Mouse (Mus musculus): Measurements from ENCODE around the gene Nanos3. TPM values are rescaled to one million over a fixed set of nuclear protein-coding genes. Genes with fewer than 3 reads are reported as not detected.

Gene Nanos3
- polyA plus RNA-seq, 1 experiment = 1.1 TPM

DNA sequence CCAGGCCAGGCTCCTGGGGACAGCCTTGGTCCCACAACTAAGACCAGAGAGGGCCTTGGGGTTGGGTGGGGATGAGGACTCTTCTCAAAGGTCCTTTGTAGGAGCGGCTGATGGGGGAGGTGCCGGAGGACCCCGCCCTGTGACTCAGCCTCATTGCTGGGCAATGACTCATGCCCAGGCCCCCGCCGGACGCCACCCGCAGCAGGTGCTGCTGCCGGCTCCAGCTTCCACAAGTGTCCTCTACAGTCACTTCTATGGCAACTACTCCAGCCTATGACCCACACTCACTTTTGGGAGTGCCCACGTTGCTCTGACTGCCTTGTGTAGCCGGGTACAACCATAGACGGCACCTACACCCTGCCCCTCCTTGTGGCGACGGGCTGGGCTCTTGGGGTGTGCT is 7.0 kb upstream of the Nanos3 start:
- Histone ChIP-seq H3ac (ENCODE audit: control insufficient read depth, insufficient read length, low read depth) (peak overlapping the region; percentile 22), H3K4me3 (ENCODE audit: insufficient read depth, poor library complexity, severe bottlenecking) (peak overlapping the region; percentile 7), H3K79me2 (ENCODE audit: control insufficient read depth, insufficient read depth) (no peaks in the 10 kb centered on the region), H3K36me3 (ENCODE audit: control insufficient read depth, insufficient read depth) (no peaks in the 10 kb centered on the region), H3K79me3 (ENCODE audit: low read depth) (peaks cover 1% of the 10 kb centered on the region), H3K27me3 (ENCODE audit: control insufficient read depth, insufficient read depth, insufficient read length) (no peaks in the 10 kb centered on the region)
- no peak for TF ChIP-seq CTCF (IDR thresholded peaks at IDR 0.05; ENCODE audit: control insufficient read depth, insufficient read depth, insufficient read length)
- peak; percentile 97 for TF ChIP-seq MYOD1 (IDR thresholded peaks at IDR 0.05; ENCODE audit: control insufficient read depth, insufficient read length, low read depth)
- TF ChIP-seq FOSL1 (IDR thresholded peaks at IDR 0.05; ENCODE audit: insufficient read depth, low read length, poor library complexity, severe bottlenecking) = peak; percentile 97

DNA sequence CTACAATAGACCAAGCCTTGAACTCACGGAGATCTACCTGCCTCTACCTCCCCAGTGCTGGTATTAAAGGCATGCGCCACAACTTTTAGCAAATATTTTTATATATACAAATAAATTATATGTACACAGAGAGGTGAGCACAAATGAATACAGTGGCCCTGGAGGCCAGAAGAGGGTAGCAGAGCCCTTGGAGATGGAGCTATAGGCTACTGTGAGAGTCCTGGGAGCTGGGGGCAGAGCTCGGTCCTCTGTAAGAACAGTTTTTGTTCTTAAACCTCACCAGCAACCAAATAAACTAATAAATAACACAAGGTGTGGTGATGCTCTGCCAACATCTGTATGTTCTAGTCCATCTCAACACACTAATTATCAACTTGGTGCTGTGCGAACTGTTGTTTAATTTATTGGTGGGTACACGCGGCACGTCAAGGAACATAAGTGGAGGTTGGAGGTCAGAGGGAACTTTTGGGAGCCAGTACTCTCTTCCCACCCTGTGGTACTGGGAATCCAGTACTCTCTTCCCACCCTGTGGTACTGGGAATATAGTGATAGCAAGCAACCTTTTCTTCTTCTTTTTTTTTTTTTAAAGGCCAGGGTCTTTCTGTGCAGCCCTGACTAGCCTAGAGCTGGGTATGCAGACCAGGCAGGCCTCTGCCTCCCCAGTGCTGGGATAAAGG is 5.3 kb upstream of the Nanos3 start:
- Histone ChIP-seq H3K4me3 (ENCODE audit: insufficient read depth, poor library complexity, severe bottlenecking) (no peak overlapping the region), H3K79me2 (ENCODE audit: control insufficient read depth, insufficient read depth) (no peaks in the 10 kb centered on the region), H3K27me3 (ENCODE audit: control insufficient read depth, insufficient read depth, insufficient read length) (no peaks in the 10 kb centered on the region), H3K36me3 (ENCODE audit: control insufficient read depth, insufficient read depth) (no peaks in the 10 kb centered on the region), H3K79me3 (ENCODE audit: low read depth) (peaks cover 1% of the 10 kb centered on the region), H3ac (ENCODE audit: control insufficient read depth, insufficient read length, low read depth) (no peak overlapping the region)
- TF ChIP-seq CEBPB (IDR thresholded peaks at IDR 0.05; ENCODE audit: low read depth) (no peak), CTCF (IDR thresholded peaks at IDR 0.05; ENCODE audit: control insufficient read depth, insufficient read depth, insufficient read length) (peak; percentile 6)

DNA sequence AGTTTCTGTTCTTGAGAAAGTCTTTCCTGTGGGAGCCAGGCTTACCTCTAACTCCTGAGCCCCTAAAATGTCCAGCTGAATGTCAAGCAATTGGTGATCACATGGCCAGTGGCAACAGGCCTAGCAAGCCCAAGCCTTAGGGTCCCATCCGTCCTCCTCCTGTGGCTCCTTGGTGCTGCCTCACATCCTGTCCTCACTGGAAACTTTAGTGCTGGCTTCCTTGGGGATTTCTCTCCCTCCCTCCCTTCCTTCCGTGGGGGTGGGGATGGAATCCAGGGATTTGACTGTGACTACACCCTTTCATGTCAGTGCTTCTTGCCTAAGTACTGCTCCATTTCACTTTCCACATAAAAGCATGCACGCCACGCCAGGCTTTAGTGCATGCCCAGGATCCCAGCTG is 4.6 kb upstream of the Nanos3 start:
- no peaks in the 10 kb centered on the region for H3K79me2 ChIP-seq (ENCODE audit: control insufficient read depth, insufficient read depth)
- peak overlapping the region; percentile 19 for H3ac ChIP-seq (ENCODE audit: control insufficient read depth, insufficient read length, low read depth)
- H3K4me3 ChIP-seq (ENCODE audit: insufficient read depth, poor library complexity, severe bottlenecking) = no peak overlapping the region
- H3K27me3 ChIP-seq (ENCODE audit: control insufficient read depth, insufficient read depth, insufficient read length) = no peaks in the 10 kb centered on the region
- TF ChIP-seq USF1 (IDR thresholded peaks at IDR 0.05; ENCODE audit: low read depth) (peak; percentile 55), CTCF (IDR thresholded peaks at IDR 0.05; ENCODE audit: control insufficient read depth, insufficient read depth, insufficient read length) (no peak)
- H3K79me3 ChIP-seq (ENCODE audit: low read depth) = peaks cover 1% of the 10 kb centered on the region
- no peaks in the 10 kb centered on the region for H3K36me3 ChIP-seq (ENCODE audit: control insufficient read depth, insufficient read depth)

DNA sequence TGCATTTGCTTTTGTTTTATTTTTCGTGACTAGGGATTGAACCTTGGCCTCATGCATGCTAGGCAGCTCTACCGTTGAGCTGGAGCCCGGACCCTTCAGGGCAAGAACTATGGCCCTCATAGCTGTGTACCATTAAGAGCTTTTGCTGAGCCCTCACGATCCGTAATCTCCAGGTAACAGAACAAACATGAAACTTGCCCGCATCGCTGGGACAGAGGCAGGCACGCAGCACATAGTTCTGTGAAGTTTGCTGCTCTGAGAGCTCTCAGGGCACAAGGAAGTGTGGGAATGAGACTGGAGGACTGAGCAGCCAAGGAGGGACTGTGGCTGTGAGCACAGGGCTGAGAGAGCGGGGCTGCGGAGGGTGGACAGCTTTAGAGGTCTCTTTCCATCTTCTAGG is 3.7 kb upstream of the Nanos3 start:
- H3K27me3 ChIP-seq (ENCODE audit: control insufficient read depth, insufficient read depth, insufficient read length) = no peaks in the 10 kb centered on the region
- H3K4me3 ChIP-seq (ENCODE audit: insufficient read depth, poor library complexity, severe bottlenecking) = no peak overlapping the region
- no peaks in the 10 kb centered on the region for H3K79me2 ChIP-seq (ENCODE audit: control insufficient read depth, insufficient read depth)
- TF ChIP-seq MYOG (IDR thresholded peaks at IDR 0.05; ENCODE audit: control insufficient read depth, extremely low read depth, insufficient read length) = no peak
- TF ChIP-seq CTCF (IDR thresholded peaks at IDR 0.05; ENCODE audit: control insufficient read depth, insufficient read depth, insufficient read length) = no peak
- TF ChIP-seq MAX (IDR thresholded peaks at IDR 0.05) = no peak
- TF ChIP-seq FOSL1 (IDR thresholded peaks at IDR 0.05; ENCODE audit: insufficient read depth, low read length, poor library complexity, severe bottlenecking) = no peak
- TF ChIP-seq USF1 (IDR thresholded peaks at IDR 0.05; ENCODE audit: low read depth) = no peak
- no peak for TF ChIP-seq CEBPB (IDR thresholded peaks at IDR 0.05; ENCODE audit: low read depth)
- TF ChIP-seq MYOD1 (IDR thresholded peaks at IDR 0.05; ENCODE audit: control insufficient read depth, insufficient read length, low read depth) = no peak
- peak overlapping the region; percentile 20 for H3ac ChIP-seq (ENCODE audit: control insufficient read depth, insufficient read length, low read depth)
- no peaks in the 10 kb centered on the region for H3K36me3 ChIP-seq (ENCODE audit: control insufficient read depth, insufficient read depth)
- H3K79me3 ChIP-seq (ENCODE audit: low read depth) = peaks cover 1% of the 10 kb centered on the region

DNA sequence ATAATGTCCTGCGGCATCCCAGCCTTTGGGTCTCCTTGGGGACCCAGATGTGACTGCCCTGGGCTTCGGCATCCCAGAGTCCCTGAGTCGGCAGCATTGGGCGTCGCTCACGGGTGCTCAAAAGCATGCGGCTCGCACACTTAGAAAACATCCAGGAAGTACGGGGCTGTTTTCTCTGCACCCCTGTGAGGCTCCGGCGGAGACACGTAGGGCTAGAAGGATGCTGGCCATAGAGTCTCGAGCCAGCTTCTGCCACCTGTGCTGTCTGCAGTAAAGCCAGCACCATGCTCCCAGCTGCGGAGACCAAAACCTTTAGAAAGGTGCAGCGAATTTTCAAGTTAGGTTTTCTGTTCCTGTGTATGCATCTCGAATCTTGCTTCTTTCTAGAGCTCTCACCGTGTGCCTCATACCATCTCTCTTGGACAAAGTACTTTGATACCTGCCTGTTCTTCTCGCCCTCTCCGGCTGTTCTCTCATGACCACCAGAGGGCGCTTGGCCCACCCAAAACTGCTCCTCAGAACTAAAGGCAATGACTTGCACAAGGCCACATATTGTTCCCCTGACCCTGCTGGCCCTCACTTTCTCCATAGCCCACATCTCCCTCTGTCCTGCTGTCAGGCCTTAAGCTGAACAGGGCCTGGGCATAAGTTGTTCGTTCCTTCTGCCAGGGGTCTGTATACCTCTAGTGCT is 2.2 kb upstream of the Nanos3 start:
- peak overlapping the region; percentile 5 for H3ac ChIP-seq (ENCODE audit: control insufficient read depth, insufficient read length, low read depth)
- TF ChIP-seq CTCF (IDR thresholded peaks at IDR 0.05; ENCODE audit: control insufficient read depth, insufficient read depth, insufficient read length) (peak; percentile 55), USF1 (IDR thresholded peaks at IDR 0.05; ENCODE audit: low read depth) (no peak), MAX (IDR thresholded peaks at IDR 0.05) (no peak)
- peaks cover 12% of the 10 kb centered on the region for H3K79me2 ChIP-seq (ENCODE audit: control insufficient read depth, insufficient read depth)
- no peak overlapping the region for H3K4me3 ChIP-seq (ENCODE audit: insufficient read depth, poor library complexity, severe bottlenecking)
- H3K36me3 ChIP-seq (ENCODE audit: control insufficient read depth, insufficient read depth) = no peaks in the 10 kb centered on the region
- no peaks in the 10 kb centered on the region for H3K27me3 ChIP-seq (ENCODE audit: control insufficient read depth, insufficient read depth, insufficient read length)
- peaks cover 1% of the 10 kb centered on the region for H3K79me3 ChIP-seq (ENCODE audit: low read depth)

DNA sequence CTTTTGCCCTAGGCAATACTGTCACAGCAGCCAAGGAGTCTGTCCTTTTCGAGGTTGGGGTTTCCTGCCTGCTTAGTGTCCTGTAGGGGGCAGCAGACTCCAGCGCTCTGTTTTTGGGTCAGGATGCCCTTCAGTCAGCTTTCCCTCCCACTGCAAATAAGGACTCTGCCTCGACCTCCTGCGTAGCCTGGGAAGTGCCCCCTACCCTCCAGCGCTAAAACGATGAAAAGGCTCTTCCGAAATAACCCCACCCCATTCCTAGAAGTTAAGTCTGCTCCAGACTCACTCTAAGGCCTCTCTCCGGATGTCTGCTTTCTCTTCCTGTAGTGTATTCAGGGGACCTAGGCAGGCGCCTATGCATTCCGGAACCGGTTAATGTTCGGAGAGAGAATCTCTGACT is 1.5 kb upstream of the Nanos3 start:
- Histone ChIP-seq H3K27me3 (ENCODE audit: control insufficient read depth, insufficient read depth, insufficient read length) (no peaks in the 10 kb centered on the region), H3K4me3 (ENCODE audit: insufficient read depth, poor library complexity, severe bottlenecking) (no peak overlapping the region), H3K79me2 (ENCODE audit: control insufficient read depth, insufficient read depth) (peaks cover 13% of the 10 kb centered on the region), H3K36me3 (ENCODE audit: control insufficient read depth, insufficient read depth) (no peaks in the 10 kb centered on the region), H3K79me3 (ENCODE audit: low read depth) (peaks cover 1% of the 10 kb centered on the region), H3ac (ENCODE audit: control insufficient read depth, insufficient read length, low read depth) (peak overlapping the region; percentile 5)
- TF ChIP-seq MYOD1 (IDR thresholded peaks at IDR 0.05; ENCODE audit: control insufficient read depth, insufficient read length, low read depth) = no peak
- TF ChIP-seq CTCF (IDR thresholded peaks at IDR 0.05; ENCODE audit: control insufficient read depth, insufficient read depth, insufficient read length) = peak; percentile 82
